Mouse (Mus musculus) cerebellum, adult 2 months (tissue): Measurements from ENCODE around the gene Hrnr.

Experiments
- CTCF ChIP-seq: fragments of 200-500 bp; IDR thresholded peaks from 2 replicates; pipeline ENCODE4 v1.5.1; 2011; ENCODE audit warnings: low read depth, mild to moderate bottlenecking, control low read depth, low read length, moderate library complexity, borderline replicate concordance; ENCODE audit not compliant: insufficient read depth
- POLR2A ChIP-seq: fragments of 200-500 bp; IDR thresholded peaks from 2 replicates; pipeline ENCODE4 v1.6.1; 2011; ENCODE audit warnings: low read length, control low read depth, borderline replicate concordance; ENCODE audit not compliant: insufficient read depth

DNA sequence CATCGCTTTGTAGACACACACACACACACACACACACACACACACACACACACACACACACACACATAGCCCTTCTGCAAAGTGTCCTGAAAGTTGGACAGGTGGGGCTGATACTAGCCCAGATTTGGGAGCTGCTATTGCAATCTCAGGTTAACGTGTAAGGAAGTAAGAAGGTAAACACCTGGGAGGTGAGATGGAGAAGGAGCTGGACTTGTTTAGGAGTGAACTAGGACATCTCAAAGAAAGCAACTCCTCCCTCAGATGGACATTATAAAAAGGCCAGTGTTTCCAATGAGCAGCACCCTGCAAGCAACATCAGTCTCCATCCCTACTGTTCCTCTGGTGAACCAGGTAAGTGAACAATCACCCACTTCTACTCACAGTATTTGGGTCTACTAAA, at the start of gene Hrnr:
- no peak for TF ChIP-seq CTCF
- no peak for TF ChIP-seq POLR2A
